13 mouse cellular contexts compared by ENCODE assay signal in the genomic region with DNA sequence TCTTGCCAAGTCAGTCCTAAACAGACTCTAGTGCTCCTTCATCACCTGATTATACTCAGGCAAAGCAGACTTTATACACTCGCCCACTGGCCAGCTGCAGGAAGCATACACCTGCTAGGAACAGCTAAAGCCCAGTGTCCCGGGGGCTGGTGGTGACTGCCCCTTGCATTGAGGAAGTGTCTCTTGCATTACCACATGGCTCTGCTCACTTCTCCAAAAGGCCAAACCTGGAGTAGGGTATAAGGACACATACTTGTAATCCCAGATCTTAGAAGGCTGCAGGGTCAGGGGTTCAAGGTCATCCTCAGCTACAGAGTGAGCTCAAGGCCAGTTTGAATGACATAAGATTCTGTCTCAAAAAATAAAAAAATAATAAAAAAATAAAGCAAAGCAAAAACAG. TPM values are rescaled to one million over a fixed set of nuclear protein-coding genes. Genes with fewer than 3 reads are reported as not detected.
DNase-seq lines count a peak whose midpoint lies in the region; ATAC-seq and TF ChIP-seq lines count a peak whose summit lies in the region.
"Had no signal": no experiment of that assay in that cellular context is flagged by ENCODE, and none has a peak within 500 bp of the region (broad histone marks: within the 10 kb centered on the region; RNA-seq: fewer than 3 reads in every experiment).

No protein-coding gene starts in this region.

- no peak for ATAC-seq in intestine, embryonic 16.5 days
- ATAC-seq in stomach, postnatal 0 days (ENCODE audit: low FRiP score, low TSS enrichment), result no peak
- ATAC-seq: midbrain, embryonic 15.5 days had no signal

- peaks cover 18% of the 10 kb centered on the region for H3K4me1 ChIP-seq in heart, adult 2 months (ENCODE audit: control insufficient read depth, insufficient read depth, low read length)
- H3K4me1 ChIP-seq in liver, adult 2 months (ENCODE audit: control insufficient read depth, insufficient read depth, low read length), result peaks cover 34% of the 10 kb centered on the region
- peaks cover 45% of the 10 kb centered on the region for H3K4me1 ChIP-seq in intestine, embryonic 16.5 days (ENCODE audit: control insufficient read depth, insufficient read depth, low read length)
- peaks cover 13% of the 10 kb centered on the region for H3K4me1 ChIP-seq in stomach, postnatal 0 days (replicated peaks; ENCODE audit: control insufficient read depth, insufficient read depth)

- 0 out of 2 replicates have a peak, but pooled peaks cover 2% of the 10 kb centered on the region for H3K79me2 ChIP-seq in heart, adult 2 months (replicated peaks; ENCODE audit: control insufficient read depth, insufficient read depth, low read length)
- peaks cover 29% of the 10 kb centered on the region for H3K79me2 ChIP-seq in liver, adult 2 months (ENCODE audit: control insufficient read depth, insufficient read depth, low read length)

- H3K4me2 ChIP-seq in intestine, embryonic 16.5 days (ENCODE audit: low read depth, low read length), result no peak overlapping the region
- H3K4me2 ChIP-seq in stomach, postnatal 0 days (replicated peaks; ENCODE audit: low read depth), result no peak overlapping the region
- H3K4me2 ChIP-seq: embryonic facial prominence, embryonic 15.5 days; midbrain, embryonic 15.5 days had no signal

- H3K9me3 ChIP-seq in intestine, embryonic 16.5 days (ENCODE audit: control insufficient read depth, low read length), result no peaks in the 10 kb centered on the region
- H3K9me3 ChIP-seq in stomach, postnatal 0 days (ENCODE audit: control insufficient read depth, low read length), result no peaks in the 10 kb centered on the region
- H3K9me3 ChIP-seq: embryonic facial prominence, embryonic 15.5 days; midbrain, embryonic 15.5 days had no signal

- no peak for TF ChIP-seq POLR2A in heart, adult 2 months (IDR thresholded peaks at IDR 0.05; ENCODE audit: insufficient read depth, low read depth, low read length)
- TF ChIP-seq POLR2A in liver, adult 2 months (IDR thresholded peaks at IDR 0.05; ENCODE audit: extremely low read depth, insufficient read depth, low read length), result no peak

- H3K27ac ChIP-seq in heart, adult 2 months, result peak overlapping the region; percentile 47; the same call in 1 of the 2 replicates
- peak overlapping the region; percentile 90 for H3K27ac ChIP-seq in liver, adult 2 months (replicated peaks; ENCODE audit: insufficient read depth, low read depth, low read length)
- H3K27ac ChIP-seq in intestine, embryonic 16.5 days (ENCODE audit: low read length), result peak overlapping the region; percentile 88
- peak overlapping the region; percentile 80 for H3K27ac ChIP-seq in stomach, postnatal 0 days (replicated peaks)
- H3K27ac ChIP-seq: liver, embryonic 14.5 days; midbrain, embryonic 15.5 days had no signal

- H3K36me3 ChIP-seq in heart, adult 2 months (ENCODE audit: control insufficient read depth, insufficient read depth, low read length), result no peaks in the 10 kb centered on the region
- no peaks in the 10 kb centered on the region for H3K36me3 ChIP-seq in liver, adult 2 months (ENCODE audit: control insufficient read depth, insufficient read depth, low read length)
- no peaks in the 10 kb centered on the region for H3K36me3 ChIP-seq in intestine, embryonic 16.5 days (ENCODE audit: control insufficient read depth, insufficient read depth, low read length)
- H3K36me3 ChIP-seq in stomach, postnatal 0 days (ENCODE audit: control insufficient read depth, insufficient read depth, low read length), result no peaks in the 10 kb centered on the region
- H3K36me3 ChIP-seq: embryonic facial prominence, embryonic 15.5 days; midbrain, embryonic 15.5 days had no signal

- no peak overlapping the region for H3K9ac ChIP-seq in heart, adult 2 months (ENCODE audit: low read depth, low read length)
- no peak overlapping the region for H3K9ac ChIP-seq in liver, adult 2 months (ENCODE audit: low read depth, low read length)
- no peak overlapping the region for H3K9ac ChIP-seq in intestine, embryonic 16.5 days (ENCODE audit: low read depth, low read length)
- H3K9ac ChIP-seq in stomach, postnatal 0 days (ENCODE audit: low read length), result no peak overlapping the region
- H3K9ac ChIP-seq: embryonic facial prominence, embryonic 15.5 days; liver, embryonic 14.5 days; midbrain, embryonic 15.5 days had no signal

- no peak overlapping the region for H3K4me3 ChIP-seq in heart, adult 2 months
- no peak overlapping the region for H3K4me3 ChIP-seq in liver, adult 2 months (ENCODE audit: insufficient read depth, low read depth, low read length)
- H3K4me3 ChIP-seq in intestine, embryonic 16.5 days (ENCODE audit: low read length), result no peak overlapping the region
- H3K4me3 ChIP-seq in stomach, postnatal 0 days (ENCODE audit: low read depth, low read length), result no peak overlapping the region
- H3K4me3 ChIP-seq: embryonic facial prominence, embryonic 15.5 days; midbrain, embryonic 15.5 days had no signal

- H3K27me3 ChIP-seq in heart, adult 2 months (ENCODE audit: control insufficient read depth, insufficient read depth, low read length), result no peaks in the 10 kb centered on the region
- H3K27me3 ChIP-seq in liver, adult 2 months (ENCODE audit: control insufficient read depth, insufficient read depth, low read length), result no peaks in the 10 kb centered on the region
- H3K27me3 ChIP-seq in intestine, embryonic 16.5 days (replicated peaks; ENCODE audit: control insufficient read depth, insufficient read depth, low read length), result no peaks in the 10 kb centered on the region
- H3K27me3 ChIP-seq in stomach, postnatal 0 days (ENCODE audit: control insufficient read depth, insufficient read depth, low read length), result no peaks in the 10 kb centered on the region

- TF ChIP-seq CTCF in heart, adult 2 months (IDR thresholded peaks at IDR 0.05), result no peak
- no peak for TF ChIP-seq CTCF in liver, adult 2 months (IDR thresholded peaks at IDR 0.05; ENCODE audit: low read depth, low read length)
- no peak for TF ChIP-seq CTCF in stomach, postnatal 0 days (IDR thresholded peaks at IDR 0.05; ENCODE audit: low read depth)

- DNase-seq in heart, adult 2 months, result no peak
- DNase-seq in heart, adult 18-20 months, result no peak
- DNase-seq in liver, adult 2 months (ENCODE audit: extremely low read depth, low read depth, low spot score), result no peak
- no peak for DNase-seq in liver
- DNase-seq in stomach, postnatal 0 days (ENCODE audit: low spot score), result no peak
- no peak for DNase-seq in retina, embryonic 14.5 days (ENCODE audit: low spot score)
- DNase-seq: cerebellum, adult 8-10 months; right cerebral cortex, postnatal 4 days; thymus, postnatal 14 days had no signal

- intact Hi-C loops in heart, adult 2 months (cut with DNase I), result no loop called here

- no peak for TF ChIP-seq EP300 in heart, adult 2 months (IDR thresholded peaks at IDR 0.05; ENCODE audit: insufficient read depth, low read depth, low read length)
- TF ChIP-seq EP300 in stomach, postnatal 0 days (optimal IDR thresholded peaks at IDR 0.05), result no peak

- 48% methylated on average over 2 of the region's 2 CpGs for WGBS in heart, adult 2 months
- 75% methylated on average over 2 of the region's 2 CpGs for WGBS in liver, adult 2 months
- WGBS in intestine, embryonic 16.5 days, result 49% methylated on average over 2 of the region's 2 CpGs
- WGBS in stomach, postnatal 0 days, result 61% methylated on average over 2 of the region's 2 CpGs

RNA-seq across cellular contexts. Expression of a gene that starts 3.4 kb away (rescaled TPM):
- total RNA-seq in heart, adult 2 months (2021), result 10 to 100 TPM; 31.6 to 31.8 TPM
- 19.0 and 20.5 TPM in 2 replicates for polyA plus RNA-seq in heart, adult 2 months (2012; rRNA removed)
- total RNA-seq in heart, adult 18-20 months (2021), result 10 to 100 TPM; 29.4 to 30.2 TPM
- total RNA-seq in liver, adult 2 months (2014; rRNA removed), result 6.0 and 10.5 TPM in 2 replicates
- polyA plus RNA-seq in liver, adult 2 months (2012; rRNA removed), result 22.2 and 22.6 TPM in 2 replicates
- 18.6 and 20.4 TPM in 2 replicates for polyA plus RNA-seq in intestine, embryonic 16.5 days (2015; fragmentation: Nextera tagmentation; extraction: Ambion mirVana)
- polyA plus RNA-seq in stomach, postnatal 0 days (2015; fragmentation: Nextera tagmentation; extraction: Ambion mirVana), result 12.6 and 13.3 TPM in 2 replicates
